Mouse (Mus musculus): ENCODE measurements around the gene C130074G19Rik. TPM values are rescaled to one million over a fixed set of nuclear protein-coding genes. Genes with fewer than 3 reads are reported as not detected.

C130074G19Rik gene
- polyA plus RNA-seq, 1 experiment, result 0.01 TPM

GRCm38 (mm10) chr1:184845111-184846071 is 37.6 kb downstream of the C130074G19Rik start:
- Histone ChIP-seq H3K27me3 (ENCODE audit: control insufficient read depth, insufficient read depth, insufficient read length) (no peaks in the 10 kb centered on the region), H3K79me2 (ENCODE audit: control insufficient read depth, insufficient read depth) (peaks cover 10% of the 10 kb centered on the region), H3K36me3 (ENCODE audit: control insufficient read depth, insufficient read depth) (no peaks in the 10 kb centered on the region), H3ac (ENCODE audit: control insufficient read depth, insufficient read length) (peak overlapping the region; percentile 44), H3K4me3 (peak overlapping the region; percentile 71), H3K4me2 (ENCODE audit: low read depth) (peak overlapping the region; percentile 93)
- TF ChIP-seq REST (IDR thresholded peaks at IDR 0.05; ENCODE audit: insufficient read depth, insufficient read length), result no peak
- peak; percentile 48 for TF ChIP-seq SRF (IDR thresholded peaks at IDR 0.05; ENCODE audit: control insufficient read depth, insufficient read length, low read depth)
- no peak for TF ChIP-seq CEBPB (IDR thresholded peaks at IDR 0.05; ENCODE audit: insufficient read depth, poor library complexity, severe bottlenecking)
- TF ChIP-seq TCF12 (IDR thresholded peaks at IDR 0.05; ENCODE audit: insufficient read depth, poor library complexity, severe bottlenecking), result no peak
- no peak for TF ChIP-seq USF1 (IDR thresholded peaks at IDR 0.05; ENCODE audit: low read depth)
- peak in 1 of 3 experiments; percentile 37 for TF ChIP-seq MYOD1 (IDR thresholded peaks at IDR 0.05; ENCODE audit: control insufficient read depth in 1 of 3, insufficient read length in 2 of 3, low read depth in 2 of 3)
- peak; percentile 95 for TF ChIP-seq POLR2AphosphoS2 (IDR thresholded peaks at IDR 0.05; ENCODE audit: insufficient read length, low read depth)
- TF ChIP-seq POLR2A (IDR thresholded peaks at IDR 0.05; ENCODE audit: insufficient read length, low read depth), result peak; percentile 97
- TF ChIP-seq MYOG (IDR thresholded peaks at IDR 0.05; ENCODE audit: control insufficient read depth in 1 of 3, insufficient read depth in 1 of 3, insufficient read length in 2 of 3, low read depth in 2 of 3), result peak in 2 of 3 experiments; percentile 12 to 38

DNA sequence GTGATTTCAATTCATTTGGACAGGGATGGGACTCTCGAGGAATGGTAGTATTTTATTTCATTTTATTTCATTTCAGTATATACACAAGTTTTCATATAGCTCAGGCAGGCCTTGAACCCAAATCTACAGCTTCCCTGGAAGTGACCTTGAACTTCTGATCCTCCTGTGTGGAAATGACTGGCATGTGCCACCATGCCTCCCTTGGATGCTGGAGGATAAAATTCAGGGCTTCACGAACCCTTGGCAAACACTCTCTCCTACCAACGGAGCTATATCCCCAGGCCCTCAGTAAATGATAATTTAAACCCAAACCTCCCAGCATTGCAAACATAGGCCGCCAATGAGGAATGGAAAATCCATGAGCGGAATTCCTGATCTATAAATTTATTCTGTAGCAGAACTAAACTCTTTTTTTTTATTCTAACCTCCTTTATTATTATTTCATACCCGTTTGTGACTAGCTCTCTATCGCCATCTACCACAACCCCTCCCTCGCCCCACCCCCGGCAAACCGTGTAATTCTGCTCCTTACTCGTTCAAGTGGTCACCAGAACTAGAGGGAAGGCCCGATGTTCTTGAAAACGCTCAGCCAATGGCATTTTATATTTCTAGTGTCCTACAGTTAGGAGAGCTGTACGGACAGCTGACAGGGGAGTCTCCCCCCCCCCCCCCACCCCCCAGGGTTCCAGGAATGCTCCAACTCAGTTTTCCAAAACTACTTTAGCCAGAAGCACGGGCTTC is 38.5 kb downstream of the C130074G19Rik start:
- TF ChIP-seq MAX (IDR thresholded peaks at IDR 0.05; ENCODE audit: low read depth), result no peak
- Histone ChIP-seq H3K36me3 (ENCODE audit: control insufficient read depth, insufficient read depth) (peaks cover 5% of the 10 kb centered on the region), H3K4me2 (ENCODE audit: low read depth) (peak overlapping the region; percentile 93), H3K4me3 (peak overlapping the region; percentile 71), H3K27me3 (ENCODE audit: control insufficient read depth, insufficient read depth, insufficient read length) (no peaks in the 10 kb centered on the region), H3ac (ENCODE audit: control insufficient read depth, insufficient read length) (peak overlapping the region; percentile 44), H3K79me2 (ENCODE audit: control insufficient read depth, insufficient read depth) (peaks cover 10% of the 10 kb centered on the region)

DNA sequence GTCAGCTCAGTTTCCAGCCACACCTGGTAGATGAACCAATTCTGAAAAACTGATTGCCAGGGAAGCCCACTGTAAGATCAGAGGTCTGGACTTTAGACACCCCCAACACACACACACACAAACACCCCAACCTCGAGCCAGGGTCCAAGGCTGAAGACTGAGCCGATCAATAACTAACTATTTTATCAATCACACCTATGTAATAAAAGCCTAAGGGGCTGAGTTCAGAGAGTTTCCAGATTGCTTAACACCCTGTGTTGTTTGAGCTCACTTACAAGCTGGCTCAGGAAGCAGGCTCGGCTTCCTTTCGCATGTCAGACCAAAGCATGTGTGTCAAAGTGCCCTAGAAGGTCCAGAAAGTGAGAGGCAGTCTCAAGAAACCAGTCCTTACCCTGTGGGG is 45.4 kb downstream of the C130074G19Rik start:
- Histone ChIP-seq H3K79me2 (ENCODE audit: control insufficient read depth, insufficient read depth) (no peaks in the 10 kb centered on the region), H3K4me3 (no peak overlapping the region), H3K27me3 (ENCODE audit: control insufficient read depth, insufficient read depth, insufficient read length) (no peaks in the 10 kb centered on the region), H3ac (ENCODE audit: control insufficient read depth, insufficient read length) (no peak overlapping the region), H3K4me2 (ENCODE audit: low read depth) (no peak overlapping the region), H3K36me3 (ENCODE audit: control insufficient read depth, insufficient read depth) (peaks cover 16% of the 10 kb centered on the region)
- TF ChIP-seq MYOG (IDR thresholded peaks at IDR 0.05; ENCODE audit: control insufficient read depth in 1 of 3, insufficient read depth in 1 of 3, insufficient read length in 2 of 3, low read depth in 2 of 3) (no peak), CEBPB (IDR thresholded peaks at IDR 0.05; ENCODE audit: insufficient read depth, poor library complexity, severe bottlenecking) (no peak), POLR2AphosphoS2 (IDR thresholded peaks at IDR 0.05; ENCODE audit: insufficient read length, low read depth) (no peak), USF1 (IDR thresholded peaks at IDR 0.05; ENCODE audit: low read depth) (no peak), MAX (IDR thresholded peaks at IDR 0.05; ENCODE audit: low read depth) (no peak), MYOD1 (IDR thresholded peaks at IDR 0.05; ENCODE audit: control insufficient read depth in 1 of 3, insufficient read length in 2 of 3, low read depth in 2 of 3) (no peak)

DNA sequence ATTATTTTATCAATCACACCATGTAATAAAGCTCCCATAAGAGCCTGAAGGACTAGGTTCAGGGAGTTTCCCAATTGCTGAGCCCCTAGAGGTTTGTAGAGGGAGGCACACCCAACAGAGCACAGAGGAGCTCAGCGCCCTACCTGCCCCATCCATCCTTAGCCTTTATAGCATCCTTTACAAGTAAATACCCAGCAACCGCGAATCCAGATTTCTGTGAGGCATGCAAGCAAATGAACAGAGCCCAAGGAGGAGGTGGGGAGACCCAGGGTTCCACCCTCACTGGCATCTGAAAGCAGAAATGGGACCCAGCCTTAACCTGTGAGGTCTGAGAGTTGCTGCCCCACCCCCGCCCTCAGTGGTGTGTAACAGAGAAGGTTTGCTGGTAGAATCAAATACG is 46.7 kb downstream of the C130074G19Rik start:
- H3ac ChIP-seq (ENCODE audit: control insufficient read depth, insufficient read length), result no peak overlapping the region
- TF ChIP-seq MYOG (IDR thresholded peaks at IDR 0.05; ENCODE audit: control insufficient read depth in 1 of 3, insufficient read depth in 1 of 3, insufficient read length in 2 of 3, low read depth in 2 of 3) (no peak), USF1 (IDR thresholded peaks at IDR 0.05; ENCODE audit: low read depth) (no peak), CEBPB (IDR thresholded peaks at IDR 0.05; ENCODE audit: insufficient read depth, poor library complexity, severe bottlenecking) (no peak), REST (IDR thresholded peaks at IDR 0.05; ENCODE audit: insufficient read depth, insufficient read length) (no peak), SRF (IDR thresholded peaks at IDR 0.05; ENCODE audit: control insufficient read depth, insufficient read length, low read depth) (no peak), E2F4 (IDR thresholded peaks at IDR 0.05; ENCODE audit: insufficient read depth) (no peak), MYOD1 (IDR thresholded peaks at IDR 0.05; ENCODE audit: control insufficient read depth in 1 of 3, insufficient read length in 2 of 3, low read depth in 2 of 3) (no peak)
- H3K4me3 ChIP-seq, result no peak overlapping the region
- no peak overlapping the region for H3K4me2 ChIP-seq (ENCODE audit: low read depth)
- no peaks in the 10 kb centered on the region for H3K27me3 ChIP-seq (ENCODE audit: control insufficient read depth, insufficient read depth, insufficient read length)
- H3K36me3 ChIP-seq (ENCODE audit: control insufficient read depth, insufficient read depth), result peaks cover 16% of the 10 kb centered on the region
- no peaks in the 10 kb centered on the region for H3K79me2 ChIP-seq (ENCODE audit: control insufficient read depth, insufficient read depth)

- Histone ChIP-seq H3ac (ENCODE audit: control insufficient read depth, insufficient read length) (no peak overlapping the region), H3K4me3 (no peak overlapping the region), H3K4me2 (ENCODE audit: low read depth) (no peak overlapping the region), H3K79me2 (ENCODE audit: control insufficient read depth, insufficient read depth) (no peaks in the 10 kb centered on the region), H3K27me3 (ENCODE audit: control insufficient read depth, insufficient read depth, insufficient read length) (no peaks in the 10 kb centered on the region), H3K36me3 (ENCODE audit: control insufficient read depth, insufficient read depth) (peaks cover 9% of the 10 kb centered on the region)
- TF ChIP-seq E2F4 (IDR thresholded peaks at IDR 0.05; ENCODE audit: insufficient read depth) (no peak), SRF (IDR thresholded peaks at IDR 0.05; ENCODE audit: control insufficient read depth, insufficient read length, low read depth) (no peak)
Observed at GRCm38 (mm10) chr1:184833499-184833898, 49.5 kb downstream of the C130074G19Rik start.

Data from myocyte (in vitro differentiated cells).